Mouse (Mus musculus) megakaryocyte, embryonic 14.5 days (primary cell): Measurements from ENCODE around the gene Plcz1.

Experiments used
- FLI1 ChIP-seq: IDR thresholded peaks from 2 replicates; pipeline ENCODE4 v1.6.1; 2012; ENCODE audit warnings: low read length, inconsistent platforms, mixed read lengths
- GATA1 ChIP-seq: IDR thresholded peaks from 3 replicates; pipeline ENCODE4 v1.6.1; 2012; ENCODE audit warnings: mixed read lengths, low read length, inconsistent platforms, borderline replicate concordance

DNA sequence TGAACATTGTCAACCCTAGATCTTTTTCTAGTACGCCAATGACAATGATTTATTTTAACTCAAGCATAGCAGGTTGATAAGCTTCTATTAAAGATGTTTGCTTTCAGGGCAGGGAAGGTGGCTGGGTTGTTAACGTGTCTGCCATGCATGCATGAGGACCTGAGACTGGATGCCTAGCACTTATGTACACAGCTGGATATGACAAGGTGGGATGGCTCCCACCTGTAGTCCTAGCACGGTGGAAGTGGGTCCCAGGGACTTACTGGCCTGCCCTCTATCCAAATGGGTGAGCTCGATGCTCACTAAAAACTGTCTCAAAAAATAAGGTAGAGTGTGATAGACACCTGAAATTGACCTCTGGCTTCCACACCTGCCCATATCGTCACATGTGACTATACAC, 48.6 kb upstream of the Plcz1 start:
- TF ChIP-seq GATA1 (no peak), FLI1 (no peak)
